Mouse (Mus musculus): ENCODE data around the gene Stox2. TPM values are rescaled to one million over a fixed set of nuclear protein-coding genes. Genes with fewer than 3 reads are reported as not detected.

The Stox2 gene
- 16.1 TPM for polyA plus RNA-seq (2014; fragmentation: Illumina TruSeq; extraction: RNeasy Lipid Tissue Mini Kit (QIAGEN cat#74804))

DNA sequence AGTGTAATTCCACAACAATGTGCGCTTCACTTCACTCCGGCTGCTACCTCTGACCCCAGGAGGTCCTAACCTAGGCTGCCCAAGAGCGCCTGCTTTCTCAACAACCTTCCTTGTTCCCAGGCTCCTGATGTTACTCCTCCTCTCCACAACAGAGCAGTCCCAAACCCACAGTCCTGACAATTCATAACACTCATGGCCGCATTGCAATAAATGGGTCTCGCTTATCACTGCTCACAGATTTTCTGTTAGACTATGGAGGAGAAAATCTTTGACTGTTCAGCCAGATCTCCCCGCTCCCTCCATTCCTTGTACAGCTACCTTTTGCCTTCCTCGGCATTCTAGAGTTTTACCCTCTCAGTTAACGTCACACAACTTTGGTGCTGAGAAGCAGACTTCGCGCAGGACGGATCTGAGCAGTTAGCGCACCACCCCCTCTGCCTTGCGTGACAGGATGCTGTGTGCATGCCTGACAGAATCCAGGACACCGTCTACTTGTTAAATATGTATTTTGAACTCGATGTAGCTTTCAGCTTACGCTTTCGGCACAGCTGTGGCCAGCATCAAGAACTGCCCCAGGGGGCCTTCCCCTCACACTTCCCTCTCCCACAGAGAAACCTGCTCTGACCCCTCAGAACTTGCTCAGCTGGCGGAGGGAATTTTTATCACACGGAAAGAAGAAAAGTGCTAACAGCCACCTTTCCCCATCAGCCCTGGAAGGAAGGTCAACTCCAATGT is at the start of gene Stox2:
TSS of gene Stox2 (minus strand) at position 51 of the 735 bp plus-strand sequence.

Other genes starting within 250 kb of the Stox2 start
- 36.5 TPM for gene Trappc11, start 87.1 kb upstream of the Stox2 start, polyA plus RNA-seq (2014; fragmentation: Illumina TruSeq; extraction: RNeasy Lipid Tissue Mini Kit (QIAGEN cat#74804))
- gene Rwdd4a, start 87.3 kb upstream of the Stox2 start, polyA plus RNA-seq (2014; fragmentation: Illumina TruSeq; extraction: RNeasy Lipid Tissue Mini Kit (QIAGEN cat#74804)) = 43.6 TPM
- gene Ing2, start 229.2 kb upstream of the Stox2 start, polyA plus RNA-seq (2014; fragmentation: Illumina TruSeq; extraction: RNeasy Lipid Tissue Mini Kit (QIAGEN cat#74804)) = 20.7 TPM

Measured in ovary, adult 10 weeks (tissue).